Mouse (Mus musculus): ENCODE data around the gene Palm2.

DNA sequence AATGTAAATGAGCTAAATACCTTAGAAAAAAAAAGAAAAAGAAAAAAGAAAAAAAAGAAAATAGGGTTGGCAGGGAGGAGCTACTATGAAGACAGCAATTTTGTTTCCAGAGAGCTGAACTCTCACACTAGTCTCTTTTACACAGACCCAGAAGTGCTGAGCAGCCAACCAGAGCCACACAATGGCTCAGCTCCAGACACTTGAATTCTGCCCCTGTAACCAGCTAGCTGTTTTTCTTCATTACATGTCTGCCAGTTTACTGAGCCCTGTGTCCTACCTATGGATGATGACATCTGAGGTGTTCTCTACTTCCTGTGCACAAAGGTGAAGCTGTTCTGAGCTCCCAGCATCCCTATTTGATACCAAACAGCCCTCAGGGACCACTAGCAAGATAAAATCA is 94.2 kb downstream of the Palm2 start:
- TF ChIP-seq CTCF (IDR thresholded peaks at IDR 0.05; ENCODE audit: borderline replicate concordance, extremely low read depth, insufficient read depth, insufficient read length) = no peak
- TF ChIP-seq POLR2A (IDR thresholded peaks at IDR 0.05; ENCODE audit: borderline replicate concordance, extremely low read depth, insufficient read depth, insufficient read length, poor library complexity, severe bottlenecking) = no peak

Measured in brain, embryonic 14.5 days (tissue).